Mouse (Mus musculus) thymus, postnatal 14 days (tissue): ENCODE measurements around the gene Ifit2.
"Not testable (repeated sequence)": the region's sequence is repeated elsewhere in the genome, so short reads cannot be mapped to it uniquely, and the experiment has no call there.

Source experiments
- DNase-seq: peaks from one replicate; pipeline ENCODE4 v3.0.0; 2021

Gene Ifit2

GRCm38 (mm10) chr19:34599250-34599649 is 48.8 kb downstream of the Ifit2 start:
- DNase-seq: not testable (repeated sequence)

GRCm38 (mm10) chr19:34601888-34602287 is 51.4 kb downstream of the Ifit2 start, which contains the start of gene Ifit1bl1:
Gene Ifit1bl1, minus strand, starts transcription at chr19:34601956.
- not testable (repeated sequence) for DNase-seq

- no peak for DNase-seq
These were observed 55.0 kb downstream of the Ifit2 start for GRCm38 (mm10) chr19:34605472-34605871.

GRCm38 (mm10) chr19:34607237-34608051 is 57.0 kb downstream of the Ifit2 start, which contains the start of gene Ifit3b:
Gene Ifit3b, plus strand, starts transcription at chr19:34607970.
- not testable (repeated sequence) for DNase-seq

- not testable (repeated sequence) for DNase-seq
These were observed 59.6 kb downstream of the Ifit2 start for GRCm38 (mm10) chr19:34610118-34610517.

GRCm38 (mm10) chr19:34612243-34613001 is 61.9 kb downstream of the Ifit2 start:
- DNase-seq: not testable (repeated sequence)

- no peak for DNase-seq
These were observed 70.4 kb downstream of the Ifit2 start for GRCm38 (mm10) chr19:34620871-34621270.

GRCm38 (mm10) chr19:34623781-34624180 is 73.3 kb downstream of the Ifit2 start:
- DNase-seq: no peak

- DNase-seq: no peak
These were observed 74.2 kb downstream of the Ifit2 start for GRCm38 (mm10) chr19:34624663-34625062.
